Mouse (Mus musculus) ES-E14 (cell line): ENCODE data around the gene Hcn1.

Experiments used
- CHD2 ChIP-seq: IDR thresholded peaks from 2 replicates; pipeline ENCODE4 v1.6.1; 2014; ENCODE audit warnings: mild to moderate bottlenecking, low read depth, low read length, inconsistent platforms
- HCFC1 ChIP-seq: IDR thresholded peaks from 2 replicates; pipeline ENCODE4 v1.6.1; 2012; ENCODE audit warnings: low read length, inconsistent platforms, borderline replicate concordance; ENCODE audit not compliant: insufficient read depth
- MAFK ChIP-seq: IDR thresholded peaks from 2 replicates; pipeline ENCODE4 v1.6.1; 2014; ENCODE audit warnings: mild to moderate bottlenecking, low read depth, low read length, inconsistent platforms; ENCODE audit not compliant: insufficient read depth
- ZNF384 ChIP-seq: IDR thresholded peaks from 2 replicates; pipeline ENCODE4 v1.6.1; 2012; ENCODE audit warnings: low read depth, low read length, inconsistent platforms

- TF ChIP-seq HCFC1: no peak
- no peak for TF ChIP-seq ZNF384
- no peak for TF ChIP-seq CHD2
- no peak for TF ChIP-seq MAFK
These were observed 327.6 kb downstream of the Hcn1 start for GRCm38 (mm10) chr13:117929734-117930133.
